Mouse (Mus musculus): ENCODE measurements around the gene Tmem94. TPM values are rescaled to one million over a fixed set of nuclear protein-coding genes. Genes with fewer than 3 reads are reported as not detected.

Gene Tmem94
- polyA plus RNA-seq, 1 experiment from 2014 or later, result 39.6 TPM

DNA sequence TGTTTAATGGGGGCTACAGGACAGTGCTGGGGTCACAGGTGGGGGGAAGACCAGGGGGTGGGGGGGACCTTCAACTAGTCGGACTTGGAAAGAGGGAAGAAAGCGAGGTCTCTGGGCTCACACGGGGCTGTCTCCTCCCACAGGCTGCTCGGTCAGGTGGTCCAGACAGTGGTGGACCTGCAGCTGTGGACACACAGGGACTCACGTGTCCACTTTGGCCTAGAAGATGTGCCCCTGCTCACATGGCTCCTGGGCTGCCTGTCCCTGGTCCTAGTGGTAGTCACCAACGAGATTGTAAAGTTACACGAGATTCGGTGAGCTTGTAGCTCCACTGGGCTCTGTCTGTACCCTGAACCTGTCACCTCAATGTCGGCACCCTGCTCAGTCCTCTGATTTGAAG lies 32.4 kb downstream of the Tmem94 start:
- Histone ChIP-seq H3K27me3 (ENCODE audit: low read depth, poor library complexity, severe bottlenecking) (no peaks in the 10 kb centered on the region), H3K4me3 (no peak overlapping the region), H3K27ac (replicated peaks) (no peak overlapping the region; the same call in 1 of the 2 replicates), H3K9me3 (replicated peaks) (no peaks in the 10 kb centered on the region), H3K36me3 (peaks cover 100% of the 10 kb centered on the region), H3K4me1 (no peaks in the 10 kb centered on the region; the same call in 1 of the 2 replicates)
- no peak for DNase-seq (ENCODE audit: low spot score)
- 88% methylated on average over 9 of the region's 9 CpGs for WGBS

DNA sequence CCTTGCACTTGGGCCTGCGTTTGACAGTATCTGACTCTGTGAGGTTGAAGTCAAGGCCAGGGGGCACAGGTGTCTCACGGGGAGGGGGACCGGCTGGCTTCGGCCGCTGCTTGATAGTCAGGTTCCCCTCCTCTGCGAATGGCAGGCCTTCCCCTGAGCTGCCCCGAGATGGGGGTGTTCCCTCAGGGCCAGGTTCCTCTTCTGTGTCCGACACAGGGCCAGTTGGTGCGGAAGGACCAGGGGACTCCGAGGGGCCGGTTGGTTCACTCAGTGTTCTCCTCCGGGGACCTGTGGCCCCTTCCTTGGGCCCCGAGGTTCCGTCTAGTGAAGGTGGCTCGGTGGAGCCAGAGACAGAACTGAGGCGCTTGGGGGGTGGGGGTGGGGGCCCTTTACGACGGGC lies 35.7 kb downstream of the Tmem94 start:
- peaks cover 98% of the 10 kb centered on the region for H3K36me3 ChIP-seq
- H3K4me1 ChIP-seq, result no peaks in the 10 kb centered on the region; the same call in 1 of the 2 replicates

DNA sequence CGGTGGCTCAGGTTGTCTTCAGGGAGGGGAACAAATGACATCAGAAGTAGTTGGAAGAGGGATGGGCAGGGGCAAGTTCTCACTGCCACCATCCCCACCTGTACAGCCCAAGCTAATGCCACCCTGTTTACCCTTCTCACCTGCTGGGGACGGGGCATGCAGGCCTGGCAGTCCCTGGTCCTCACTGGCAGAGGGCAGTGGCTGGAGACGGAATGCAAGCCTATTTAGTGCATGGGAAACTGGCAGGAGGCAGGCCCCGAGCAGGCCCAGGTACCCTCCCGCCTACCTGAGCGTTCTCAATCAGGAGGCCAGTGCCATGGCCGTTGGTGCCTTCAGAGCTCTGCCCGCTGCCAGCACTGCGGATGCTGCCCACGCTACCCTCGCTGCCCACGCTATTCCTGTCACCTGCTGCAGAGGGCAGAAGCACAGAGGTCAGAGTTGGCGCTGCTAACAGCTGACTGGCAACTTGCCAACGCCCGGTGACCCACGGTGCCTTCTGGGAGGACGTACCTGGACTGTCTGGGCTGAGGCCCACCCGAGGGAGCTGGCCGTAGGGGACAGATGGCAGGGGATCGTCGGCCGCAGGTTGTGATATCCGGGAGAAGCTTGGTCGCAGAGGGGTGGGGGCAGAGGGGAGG lies 38.0 kb downstream of the Tmem94 start:
- DNase-seq (ENCODE audit: low spot score), result no peak
- Histone ChIP-seq H3K27me3 (ENCODE audit: low read depth, poor library complexity, severe bottlenecking) (no peaks in the 10 kb centered on the region), H3K27ac (replicated peaks) (no peak overlapping the region), H3K36me3 (peaks cover 97% of the 10 kb centered on the region), H3K9me3 (replicated peaks) (no peaks in the 10 kb centered on the region), H3K4me1 (peaks cover 13% of the 10 kb centered on the region), H3K4me3 (peak overlapping the region; percentile 1; the same call in 1 of the 2 replicates)
- WGBS, result 95% methylated on average over 24 of the region's 24 CpGs

More for the DNA sequence above, 35.7 kb downstream of the Tmem94 start:
- H3K27ac ChIP-seq (replicated peaks), result no peak overlapping the region; the same call in 1 of the 2 replicates
- no peaks in the 10 kb centered on the region for H3K27me3 ChIP-seq (ENCODE audit: low read depth, poor library complexity, severe bottlenecking)
- no peak for DNase-seq (ENCODE audit: low spot score)
- no peaks in the 10 kb centered on the region for H3K9me3 ChIP-seq (replicated peaks)
- 90% methylated on average over 18 of the region's 18 CpGs for WGBS
- H3K4me3 ChIP-seq, result 0 out of 2 replicates have a peak overlapping the region, but pooled peaks have one; percentile 2

DNA sequence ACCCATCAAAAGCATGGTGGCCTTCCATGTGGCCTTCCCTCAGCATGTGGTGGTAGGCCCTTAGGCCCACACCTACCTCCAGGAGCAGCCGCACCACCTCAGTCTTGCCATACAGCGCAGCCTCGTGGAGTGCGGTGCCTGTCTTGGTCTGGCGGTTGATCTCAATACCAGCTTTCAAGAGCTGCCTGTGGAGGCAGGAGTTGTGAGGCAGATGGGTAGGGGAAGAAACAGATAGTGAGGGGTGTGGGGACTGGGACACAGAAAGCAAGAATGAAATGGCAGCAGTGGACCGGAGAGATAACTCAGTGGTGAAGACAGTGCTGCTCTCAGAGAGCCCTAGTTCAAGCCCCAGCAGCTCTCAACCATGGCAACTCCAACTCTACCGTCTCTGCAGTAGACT lies 39.8 kb downstream of the Tmem94 start:
- 91% methylated on average over 7 of the region's 7 CpGs for WGBS
- Histone ChIP-seq H3K4me1 (peaks cover 31% of the 10 kb centered on the region), H3K36me3 (peaks cover 97% of the 10 kb centered on the region), H3K9me3 (replicated peaks) (no peaks in the 10 kb centered on the region), H3K27me3 (ENCODE audit: low read depth, poor library complexity, severe bottlenecking) (no peaks in the 10 kb centered on the region), H3K27ac (replicated peaks) (no peak overlapping the region), H3K4me3 (no peak overlapping the region)
- no peak for DNase-seq (ENCODE audit: low spot score)

DNA sequence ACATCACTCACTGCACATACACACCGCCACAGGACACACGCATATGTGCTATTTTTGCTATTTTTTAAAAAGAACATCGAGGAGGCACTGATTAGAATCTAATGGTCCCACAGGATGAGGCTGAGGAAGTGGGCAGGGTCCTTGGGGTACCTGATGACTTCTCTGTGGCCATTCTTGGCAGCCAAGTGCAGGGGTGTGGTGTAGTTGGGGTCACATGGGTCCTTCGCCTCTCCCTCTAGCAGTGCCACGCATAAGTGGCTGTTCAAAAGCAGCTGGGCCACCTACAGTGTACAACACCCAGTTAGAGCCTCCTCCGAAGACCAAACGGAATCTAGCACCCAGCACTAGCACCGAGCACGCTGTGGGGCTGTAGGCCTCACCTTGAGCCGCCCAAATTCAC lies 40.9 kb downstream of the Tmem94 start:
- H3K27ac ChIP-seq (replicated peaks), result no peak overlapping the region
- peaks cover 42% of the 10 kb centered on the region for H3K4me1 ChIP-seq
- WGBS, result 93% methylated on average over 10 of the region's 10 CpGs
- H3K4me3 ChIP-seq, result no peak overlapping the region
- H3K9me3 ChIP-seq (replicated peaks), result no peaks in the 10 kb centered on the region
- peaks cover 97% of the 10 kb centered on the region for H3K36me3 ChIP-seq
- no peak for DNase-seq (ENCODE audit: low spot score)
- H3K27me3 ChIP-seq (ENCODE audit: low read depth, poor library complexity, severe bottlenecking), result no peaks in the 10 kb centered on the region

DNA sequence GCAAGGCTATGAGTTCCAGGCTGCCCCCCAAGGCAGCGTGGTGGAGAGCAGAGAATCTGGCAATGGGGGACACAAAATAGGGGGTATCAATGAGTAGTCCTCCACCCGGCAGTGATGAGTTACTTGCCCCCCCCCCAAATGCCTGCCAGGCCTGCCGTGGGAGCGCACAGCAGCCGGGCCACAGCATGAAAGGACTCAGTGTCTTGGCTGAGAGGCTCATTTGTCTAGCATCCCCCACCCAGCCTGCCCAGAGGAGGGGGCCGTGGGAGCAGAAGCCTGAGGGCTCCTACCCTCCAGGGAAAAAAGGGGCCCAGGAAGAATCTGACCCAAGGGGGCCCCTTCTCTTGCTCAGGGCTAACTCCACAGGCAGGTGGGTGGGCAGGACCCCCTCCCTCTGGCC lies 42.1 kb downstream of the Tmem94 start:
- H3K27ac ChIP-seq (replicated peaks), result peak overlapping the region; percentile 63; the same call in 1 of the 2 replicates
- peaks cover 94% of the 10 kb centered on the region for H3K36me3 ChIP-seq
- H3K4me1 ChIP-seq, result peaks cover 54% of the 10 kb centered on the region
- peak overlapping the region; percentile 12; the same call in 1 of the 2 replicates for H3K4me3 ChIP-seq
- no peak for DNase-seq (ENCODE audit: low spot score)
- H3K27me3 ChIP-seq (ENCODE audit: low read depth, poor library complexity, severe bottlenecking), result no peaks in the 10 kb centered on the region
- WGBS, result 90% methylated on average over 6 of the region's 6 CpGs
- H3K9me3 ChIP-seq (replicated peaks), result no peaks in the 10 kb centered on the region

DNA sequence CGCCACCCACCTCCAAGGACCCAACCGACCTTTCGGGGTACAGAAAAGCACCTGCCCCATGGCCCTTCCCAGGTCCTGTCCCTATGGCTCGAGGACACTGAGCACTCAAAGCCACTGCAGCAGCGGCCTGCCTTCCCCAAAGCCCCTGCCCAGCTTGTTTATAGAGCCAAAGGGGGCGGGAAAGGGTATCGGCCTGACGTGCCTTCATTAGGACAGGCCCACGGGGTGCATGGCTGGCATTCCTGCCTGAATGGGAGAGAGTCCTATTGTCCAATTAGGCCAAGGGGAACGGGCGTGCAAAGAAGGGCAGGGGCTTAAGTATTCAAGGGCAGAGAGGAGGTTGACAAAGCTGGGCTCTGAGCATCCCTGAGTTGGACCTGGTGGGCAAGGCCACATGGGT lies 42.7 kb downstream of the Tmem94 start:
- Histone ChIP-seq H3K27ac (replicated peaks) (peak overlapping the region; percentile 63), H3K9me3 (replicated peaks) (no peaks in the 10 kb centered on the region), H3K4me3 (peak overlapping the region; percentile 12; the same call in 1 of the 2 replicates), H3K4me1 (peaks cover 60% of the 10 kb centered on the region), H3K36me3 (peaks cover 88% of the 10 kb centered on the region), H3K27me3 (ENCODE audit: low read depth, poor library complexity, severe bottlenecking) (no peaks in the 10 kb centered on the region)
- no peak for DNase-seq (ENCODE audit: low spot score)
- 71% methylated on average over 11 of the region's 11 CpGs for WGBS

DNA sequence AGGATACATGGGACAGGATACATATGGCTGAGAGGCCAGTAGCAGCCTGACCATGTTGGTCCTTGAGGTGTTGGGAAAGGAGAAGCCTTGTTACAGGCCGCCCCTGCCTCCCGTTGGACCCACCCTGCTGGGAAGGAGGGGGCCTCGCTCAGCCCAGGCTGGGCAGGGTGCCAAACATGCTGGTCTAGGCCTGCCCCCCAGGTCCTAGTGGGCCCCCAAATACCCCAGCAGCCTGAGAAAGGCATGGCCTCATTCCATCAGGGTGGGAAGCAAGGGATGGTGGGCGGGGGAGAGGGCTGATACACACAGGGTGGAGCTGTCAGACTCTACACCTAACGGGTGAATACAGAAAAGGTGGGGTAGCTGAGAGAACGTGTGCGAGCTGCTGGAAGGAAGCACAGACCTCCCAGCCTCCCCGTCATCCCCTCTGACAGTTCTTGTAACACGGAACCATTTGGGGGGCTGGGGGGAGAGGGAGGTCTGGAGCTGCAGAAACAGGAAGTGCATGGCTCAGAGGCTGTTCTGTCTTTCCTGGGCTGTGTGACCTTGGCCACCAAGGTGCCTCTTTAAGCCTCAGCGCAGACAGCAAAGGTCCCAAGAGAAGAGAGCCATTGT lies 43.6 kb downstream of the Tmem94 start:
- Histone ChIP-seq H3K4me3 (peak overlapping the region; percentile 16; the same call in 1 of the 2 replicates), H3K9me3 (replicated peaks) (no peaks in the 10 kb centered on the region)

DNA sequence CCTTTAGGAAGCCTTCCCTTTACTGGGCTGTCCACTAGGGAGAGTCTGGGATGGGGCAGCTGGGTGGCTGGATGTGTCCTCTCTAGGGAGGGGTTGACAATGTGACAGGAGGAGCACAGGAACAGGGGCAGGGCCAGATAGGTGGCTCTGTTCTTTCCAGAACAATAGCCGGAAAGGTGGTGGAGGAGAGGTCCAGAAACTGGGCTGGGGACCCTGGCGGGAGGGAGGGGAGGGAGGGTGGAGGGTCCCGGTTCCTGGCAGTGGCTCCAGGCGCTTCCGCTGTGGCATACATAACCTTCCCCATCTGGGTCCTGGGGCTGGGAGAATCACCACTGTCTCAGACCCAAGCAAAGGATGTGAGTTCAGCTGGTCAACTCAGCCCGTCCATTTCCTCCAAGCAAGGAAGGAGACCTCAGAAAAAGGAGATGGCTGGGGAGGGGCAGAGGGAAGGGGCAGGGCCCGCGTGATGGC lies 44.1 kb downstream of the Tmem94 start:
- H3K27ac ChIP-seq (replicated peaks), result peak overlapping the region; percentile 63
- H3K36me3 ChIP-seq, result peaks cover 74% of the 10 kb centered on the region

More for the DNA sequence above, 43.6 kb downstream of the Tmem94 start:
- no peaks in the 10 kb centered on the region for H3K27me3 ChIP-seq (ENCODE audit: low read depth, poor library complexity, severe bottlenecking)
- DNase-seq (ENCODE audit: low spot score), result no peak
- peaks cover 62% of the 10 kb centered on the region for H3K4me1 ChIP-seq
- peaks cover 79% of the 10 kb centered on the region for H3K36me3 ChIP-seq
- peak overlapping the region; percentile 63; the same call in 1 of the 2 replicates for H3K27ac ChIP-seq (replicated peaks)
- 78% methylated on average over 10 of the region's 10 CpGs for WGBS

DNA sequence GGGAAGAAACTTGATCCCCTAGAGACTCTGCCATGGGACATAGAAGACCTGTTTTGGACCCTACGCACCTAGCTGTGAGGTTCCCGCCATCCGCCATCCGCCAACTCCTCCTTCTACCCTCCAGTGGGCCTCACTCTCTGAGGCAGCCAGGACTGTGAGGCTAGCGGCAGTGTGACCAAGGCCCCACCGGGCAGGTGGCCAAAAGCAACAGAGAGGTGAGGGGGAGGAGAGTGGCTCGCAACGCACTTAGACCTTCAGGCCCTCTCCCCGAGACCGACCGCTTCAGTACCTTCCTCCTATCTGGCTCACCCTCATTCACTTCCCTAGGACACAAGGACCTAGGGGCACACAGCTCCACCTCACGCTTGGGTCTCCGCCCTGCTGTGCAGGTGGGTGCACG lies 45.1 kb downstream of the Tmem94 start:
- H3K27ac ChIP-seq (replicated peaks), result 0 out of 2 replicates have a peak overlapping the region, but pooled peaks have one; percentile 18
- 93% methylated on average over 14 of the region's 14 CpGs for WGBS
- H3K4me3 ChIP-seq, result no peak overlapping the region
- H3K27me3 ChIP-seq (ENCODE audit: low read depth, poor library complexity, severe bottlenecking), result no peaks in the 10 kb centered on the region
- H3K4me1 ChIP-seq, result peaks cover 74% of the 10 kb centered on the region
- peaks cover 64% of the 10 kb centered on the region for H3K36me3 ChIP-seq
- DNase-seq (ENCODE audit: low spot score), result no peak
- H3K9me3 ChIP-seq (replicated peaks), result no peaks in the 10 kb centered on the region

More for the DNA sequence above, 44.1 kb downstream of the Tmem94 start:
- Histone ChIP-seq H3K9me3 (replicated peaks) (no peaks in the 10 kb centered on the region), H3K4me3 (no peak overlapping the region), H3K4me1 (peaks cover 66% of the 10 kb centered on the region), H3K27me3 (ENCODE audit: low read depth, poor library complexity, severe bottlenecking) (no peaks in the 10 kb centered on the region)
- no peak for DNase-seq (ENCODE audit: low spot score)
- WGBS, result 72% methylated on average over 8 of the region's 8 CpGs

DNA sequence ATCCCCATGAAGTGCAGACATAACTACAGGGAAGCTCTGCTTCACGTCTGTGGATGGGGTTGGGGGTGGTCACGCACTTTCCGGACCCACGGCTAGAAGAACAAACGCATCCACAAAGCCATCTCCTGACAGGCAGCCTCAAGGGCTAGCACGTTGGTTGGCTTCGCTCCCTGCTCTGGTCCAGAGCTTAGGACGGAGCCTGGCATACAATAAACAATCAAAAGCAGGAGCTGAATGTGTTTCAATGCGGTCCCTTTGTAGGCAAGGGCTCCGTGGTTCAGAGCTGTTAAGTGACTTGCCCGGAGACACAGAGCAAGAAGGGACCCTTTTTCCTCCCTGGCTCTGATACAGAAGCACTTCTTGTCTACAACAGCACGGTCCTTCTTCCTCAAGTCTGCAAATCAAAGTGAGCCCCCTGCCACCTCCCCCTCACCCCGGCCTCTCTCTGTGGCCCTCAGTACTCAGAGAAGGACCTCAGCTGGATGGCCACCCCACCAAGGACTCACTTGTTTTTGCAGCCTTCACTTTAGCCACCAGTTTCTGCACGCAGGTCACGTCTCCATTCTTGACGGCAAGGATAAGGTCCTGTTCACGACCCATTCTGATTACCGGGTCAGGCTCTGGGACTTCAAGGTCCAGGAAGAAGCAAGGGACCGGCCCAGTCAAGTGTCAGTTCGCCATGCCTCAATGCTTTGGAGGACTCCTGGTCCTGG lies 46.3 kb downstream of the Tmem94 start:
- 88% methylated on average over 20 of the region's 20 CpGs for WGBS
- Histone ChIP-seq H3K4me3 (peak overlapping the region; percentile 90), H3K27me3 (ENCODE audit: low read depth, poor library complexity, severe bottlenecking) (no peaks in the 10 kb centered on the region), H3K27ac (replicated peaks) (no peak overlapping the region), H3K36me3 (peaks cover 58% of the 10 kb centered on the region), H3K9me3 (replicated peaks) (no peaks in the 10 kb centered on the region), H3K4me1 (peaks cover 81% of the 10 kb centered on the region)
- DNase-seq (ENCODE audit: low spot score), result no peak

DNA sequence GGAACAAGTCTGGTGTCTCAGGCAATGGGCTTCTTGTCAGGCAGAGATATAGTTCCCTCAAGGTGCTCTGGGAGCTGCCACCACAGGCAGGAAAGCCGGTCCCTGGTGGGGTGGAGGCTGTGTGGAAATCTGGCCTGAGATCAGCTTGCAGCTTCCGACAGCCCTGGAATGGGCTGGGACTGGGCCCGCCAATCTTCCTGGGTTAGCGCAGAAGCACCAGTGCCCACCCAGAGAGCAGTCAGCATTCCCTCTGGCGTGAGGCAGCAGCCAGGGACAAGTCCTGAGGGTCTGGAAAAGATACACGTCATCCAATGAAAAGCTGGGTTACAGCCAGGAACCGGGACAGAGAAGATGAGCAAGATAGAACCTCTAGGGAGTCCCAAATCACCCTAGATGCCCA lies 46.9 kb downstream of the Tmem94 start:
- 55% methylated on average over 7 of the region's 7 CpGs for WGBS
- Histone ChIP-seq H3K36me3 (peaks cover 58% of the 10 kb centered on the region), H3K9me3 (replicated peaks) (no peaks in the 10 kb centered on the region), H3K4me3 (peak overlapping the region; percentile 90), H3K27ac (replicated peaks) (peak overlapping the region; percentile 90; the same call in 1 of the 2 replicates), H3K4me1 (peaks cover 79% of the 10 kb centered on the region), H3K27me3 (ENCODE audit: low read depth, poor library complexity, severe bottlenecking) (no peaks in the 10 kb centered on the region)
- no peak for DNase-seq (ENCODE audit: low spot score)

Data from midbrain, embryonic 10.5 days (tissue).